Mouse (Mus musculus) cerebellum, adult 9-10 months (tissue): Measurements from ENCODE around the gene Rfwd3.
"Not testable (repeated sequence)": the region's sequence is repeated elsewhere in the genome, so short reads cannot be mapped to it uniquely, and the experiment has no call there.

Experiments
- DNase-seq: peaks from one replicate; pipeline ENCODE4 v3.0.0; 2022

Gene Rfwd3

GRCm38 (mm10) chr8:111299821-111300568, at the start of gene Rfwd3:
Gene Rfwd3, minus strand, starts transcription at chr8:111300222.
- peak; percentile 97 for DNase-seq

DNA sequence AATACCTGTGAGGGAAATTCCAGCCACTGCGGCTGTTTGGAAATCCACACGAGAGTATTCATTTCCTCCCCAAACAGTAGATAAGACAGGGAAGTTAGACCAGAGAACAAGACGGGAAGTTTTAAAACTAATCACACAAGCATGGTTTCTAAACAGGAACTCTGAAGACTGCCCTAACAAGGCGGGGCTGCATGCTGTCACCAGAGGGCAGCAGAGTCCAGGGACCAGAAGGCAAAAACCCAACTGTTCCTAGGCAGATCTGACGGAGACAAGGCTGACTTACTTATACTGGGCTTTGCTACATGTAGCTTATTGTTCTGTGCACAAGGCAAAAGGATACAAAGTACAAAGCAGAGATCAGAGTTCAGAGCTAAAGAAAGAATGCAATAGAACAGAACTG, 43.2 kb upstream of the Rfwd3 start:
- DNase-seq, result peak; percentile 82

- no peak for DNase-seq
Measured at GRCm38 (mm10) chr8:111340186-111340585, 40.2 kb upstream of the Rfwd3 start.

DNA sequence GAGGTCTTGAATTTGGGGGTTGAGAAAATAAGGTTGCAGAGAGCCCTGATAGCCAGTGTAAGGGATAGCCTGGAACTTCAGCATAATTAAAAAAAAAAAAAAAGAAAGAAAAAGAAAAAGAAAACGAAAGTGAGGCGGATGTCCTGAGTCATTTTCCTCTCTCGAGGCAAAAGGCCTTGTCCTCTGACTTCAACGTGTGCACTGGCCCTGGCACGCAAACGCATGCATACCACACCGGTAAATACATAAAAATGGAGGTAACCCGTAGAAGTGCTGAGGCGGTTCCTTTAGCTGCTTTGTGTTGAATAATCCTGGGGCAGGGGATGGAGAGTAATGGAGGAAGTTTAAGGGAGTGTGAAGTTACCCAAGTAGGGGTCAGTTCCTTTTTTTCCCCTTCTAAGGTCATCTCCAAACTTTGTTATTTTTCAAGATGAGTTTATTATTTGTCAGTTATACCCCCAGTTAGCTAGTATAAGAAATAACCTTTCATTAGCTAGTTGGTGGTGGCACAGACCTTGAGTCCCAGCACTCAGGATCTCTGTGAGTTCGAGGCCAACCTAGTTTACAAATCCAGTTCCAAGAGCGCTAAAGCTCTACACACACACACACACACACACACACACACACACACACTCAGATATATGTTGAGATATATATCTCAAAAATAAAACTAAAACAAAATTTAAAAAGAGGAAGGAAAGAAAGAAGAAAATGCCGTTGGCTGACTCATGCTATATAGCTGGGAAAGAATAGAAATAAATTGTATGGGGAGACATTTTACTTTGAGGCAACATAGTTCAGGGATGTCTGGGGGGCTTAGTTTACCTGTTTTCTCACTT, 38.6 kb upstream of the Rfwd3 start:
- DNase-seq, result no peak

DNA sequence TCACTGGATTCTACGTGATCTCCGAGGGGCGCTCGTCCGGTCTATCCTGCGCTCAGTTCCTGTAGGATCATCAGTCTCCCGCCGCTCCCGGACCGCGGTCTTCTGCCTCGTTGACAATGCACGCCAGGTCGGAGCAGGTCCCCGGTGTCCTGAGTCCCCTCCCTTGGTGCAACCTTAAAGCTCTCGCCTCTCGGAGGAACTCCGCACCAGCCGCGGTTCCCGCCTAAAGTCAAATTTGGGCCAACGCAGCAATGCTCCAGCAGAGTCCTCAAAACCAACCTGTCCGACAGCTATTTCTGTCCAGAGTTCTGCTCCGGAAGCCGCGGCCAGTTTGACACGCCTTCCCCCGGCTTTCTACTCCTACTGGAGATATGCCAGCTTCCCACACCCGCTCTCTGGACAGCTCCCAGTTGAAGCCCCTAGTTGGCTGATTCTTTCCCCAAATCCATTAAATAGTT, 37.9 kb upstream of the Rfwd3 start, which contains the start of gene Mlkl:
TSS of gene Mlkl (minus strand) at position 288 of the 458 bp plus-strand sequence.
- no peak for DNase-seq

DNA sequence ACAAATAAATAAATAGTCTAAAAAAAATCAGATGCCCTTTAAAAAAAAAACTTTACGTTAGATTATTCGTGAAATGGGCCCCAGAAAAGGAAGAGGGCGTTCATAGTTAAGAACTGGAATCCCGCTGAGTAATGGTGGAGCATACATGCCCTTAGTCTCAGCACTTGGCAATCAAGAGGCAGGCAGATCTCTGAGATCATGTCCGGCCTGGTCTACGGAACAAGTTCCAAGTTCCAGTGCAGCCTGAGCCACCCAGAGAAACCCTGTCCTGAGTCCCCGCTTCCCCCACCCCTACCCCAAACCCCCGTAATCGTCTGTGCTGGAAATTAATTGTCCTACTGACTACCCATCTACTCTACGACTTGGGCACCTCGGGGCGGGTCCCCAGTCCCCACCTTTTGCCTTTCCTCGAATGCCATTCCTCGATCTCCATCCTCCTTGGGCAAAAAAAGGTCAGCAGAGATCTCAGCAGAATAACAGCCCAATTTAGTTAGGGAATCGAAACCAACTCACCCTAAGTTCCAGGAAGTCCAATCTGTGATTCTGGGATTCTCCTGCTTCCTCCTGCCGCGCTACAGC, 37.4 kb upstream of the Rfwd3 start:
- no peak for DNase-seq

DNA sequence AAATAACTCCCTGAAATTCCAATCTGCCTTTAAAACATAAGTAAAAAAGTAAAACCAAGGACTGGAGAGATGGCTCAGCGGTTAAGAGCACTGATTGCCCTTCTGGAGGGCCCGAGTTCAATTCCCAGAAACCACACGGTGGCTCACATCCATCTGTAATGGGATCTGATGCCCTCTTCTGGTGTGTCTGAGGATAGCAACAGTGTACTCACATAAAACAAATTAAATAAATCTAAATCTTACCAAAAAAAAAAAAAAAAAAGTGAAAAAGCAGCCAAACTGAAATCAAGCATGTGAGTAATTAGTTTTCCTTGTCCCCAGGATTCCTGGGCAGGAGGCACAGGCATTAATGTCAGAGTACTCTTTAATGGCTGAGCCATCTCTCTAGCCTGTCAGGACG, 36.7 kb upstream of the Rfwd3 start:
- no peak for DNase-seq

DNA sequence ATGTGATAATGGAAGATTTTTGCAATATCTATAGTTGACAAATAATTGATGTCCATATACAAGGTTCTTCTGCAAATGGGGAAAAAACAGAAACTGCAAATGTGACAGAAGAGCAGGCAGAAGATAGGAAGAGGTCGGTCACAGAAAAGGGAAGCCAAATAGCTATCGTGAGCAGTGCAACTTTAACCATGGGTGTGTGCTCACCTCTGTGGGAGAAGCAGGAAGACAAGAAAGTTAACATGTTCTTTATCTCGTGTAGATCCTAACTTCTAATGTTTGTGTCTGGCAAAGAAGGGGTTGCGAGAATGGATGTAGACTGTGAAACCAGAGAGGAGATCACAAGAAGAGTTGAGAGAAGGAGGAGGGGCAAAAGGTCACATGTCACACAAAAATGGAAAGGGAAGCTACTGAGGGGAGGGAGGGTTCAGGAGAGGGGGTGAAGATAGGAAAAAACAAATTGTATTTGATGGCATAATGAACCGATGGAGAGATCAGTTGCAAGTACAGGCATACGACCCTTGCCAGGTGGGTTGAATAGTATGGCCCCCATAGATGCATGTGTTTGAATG, 25.3 kb upstream of the Rfwd3 start:
- no peak for DNase-seq

DNA sequence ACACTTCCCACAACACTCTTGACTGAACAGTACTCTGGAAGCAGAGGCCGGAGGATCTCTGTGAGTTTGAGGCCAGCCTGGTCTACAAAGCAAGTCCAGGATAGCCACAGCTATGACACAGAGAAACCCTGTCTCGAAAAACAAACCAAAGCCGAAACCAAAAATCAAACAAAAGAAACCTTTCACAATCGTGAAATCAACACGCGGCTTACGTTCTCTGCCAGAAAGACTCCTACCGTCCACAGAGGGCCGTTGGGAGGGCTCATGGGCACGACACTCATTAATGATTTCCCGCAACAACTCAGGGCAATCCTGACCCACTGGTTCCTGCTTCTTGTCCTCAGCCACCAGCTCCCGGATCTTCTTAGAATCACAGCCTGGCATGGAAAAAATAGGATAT, 14.7 kb upstream of the Rfwd3 start:
- DNase-seq, result no peak

DNA sequence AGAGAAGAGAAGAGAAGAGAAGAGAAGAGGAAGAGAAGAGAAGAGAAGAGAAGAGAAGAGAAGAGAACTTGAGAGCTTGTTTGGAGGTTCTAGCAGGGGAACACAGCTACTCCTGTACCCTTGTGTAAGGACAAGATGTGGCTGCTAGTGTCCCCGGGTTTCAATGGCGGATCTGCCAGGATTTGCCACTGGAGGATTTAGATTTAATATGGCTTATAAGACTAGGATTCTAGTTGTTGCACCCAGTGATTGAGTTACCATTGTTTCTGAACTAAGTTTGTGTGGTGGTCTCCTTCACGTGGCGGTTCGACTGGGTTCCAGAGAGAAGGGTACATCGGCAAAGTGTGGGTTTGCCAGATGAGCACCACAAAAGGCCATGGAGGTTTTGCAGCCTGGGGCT, 13.9 kb upstream of the Rfwd3 start:
- DNase-seq, result not testable (repeated sequence)

- DNase-seq, result no peak
Measured at GRCm38 (mm10) chr8:111312758-111313162, 12.7 kb upstream of the Rfwd3 start.

DNA sequence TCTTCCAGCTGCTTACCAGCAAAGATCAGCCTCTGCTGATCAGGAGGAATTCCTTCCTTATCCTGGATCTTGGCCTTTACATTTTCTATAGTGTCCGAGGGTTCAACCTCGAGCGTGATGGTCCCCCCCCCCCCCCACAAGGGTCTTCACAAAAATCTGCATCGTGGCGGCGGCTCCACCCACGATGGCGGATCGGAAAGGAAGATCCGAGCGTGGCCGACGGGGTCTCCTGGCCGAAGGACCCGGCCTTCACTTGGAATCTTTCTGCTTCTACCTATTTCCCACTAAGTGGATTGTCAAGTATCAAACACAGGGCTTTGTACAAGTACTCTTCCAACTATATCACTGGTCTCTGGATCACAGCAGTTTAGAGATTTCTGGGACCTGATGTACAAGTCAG, 10.0 kb upstream of the Rfwd3 start:
- not testable (repeated sequence) for DNase-seq

DNA sequence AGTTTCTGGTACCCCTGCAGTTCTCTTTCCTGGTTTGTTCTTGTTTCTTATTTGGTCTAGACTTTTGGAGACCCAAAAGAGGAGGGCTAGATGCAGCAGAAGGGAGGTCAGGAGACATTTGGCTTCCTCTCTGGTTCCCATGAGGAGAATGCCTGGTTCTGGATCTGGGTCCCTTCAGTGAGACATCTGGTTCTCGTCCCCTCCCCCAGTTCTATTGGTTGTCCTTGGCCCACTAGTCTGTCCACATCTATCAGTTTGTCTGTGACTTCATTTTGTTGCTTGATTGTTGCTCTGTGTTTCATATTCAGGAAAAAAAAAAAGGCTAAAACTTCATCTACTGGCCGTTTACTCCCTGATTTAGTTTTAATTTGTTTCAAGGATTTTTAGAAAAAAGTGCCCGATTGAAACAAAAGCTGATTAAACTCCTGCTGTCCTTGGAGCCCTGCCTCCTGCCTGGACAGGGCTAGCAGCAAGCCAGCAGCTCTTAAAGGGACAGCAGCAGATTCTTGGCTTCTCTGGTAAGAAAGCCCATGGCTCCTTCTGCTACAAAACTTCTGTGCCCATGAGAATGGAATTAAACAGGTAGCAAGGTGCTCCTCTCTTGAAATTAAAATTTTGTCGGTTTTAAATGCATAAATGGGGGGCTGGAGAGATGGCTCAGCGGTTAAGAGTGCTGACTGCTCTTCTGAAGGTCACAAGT, 5.2 kb upstream of the Rfwd3 start:
- DNase-seq, result no peak

- no peak for DNase-seq
Measured at GRCm38 (mm10) chr8:111304359-111304758, 4.3 kb upstream of the Rfwd3 start.

- not testable (repeated sequence) for DNase-seq
Measured at GRCm38 (mm10) chr8:111303076-111303803, 3.2 kb upstream of the Rfwd3 start.

- peak; percentile 48 for DNase-seq
Measured at GRCm38 (mm10) chr8:111300597-111301546, 850 bp upstream of the Rfwd3 start.

DNA sequence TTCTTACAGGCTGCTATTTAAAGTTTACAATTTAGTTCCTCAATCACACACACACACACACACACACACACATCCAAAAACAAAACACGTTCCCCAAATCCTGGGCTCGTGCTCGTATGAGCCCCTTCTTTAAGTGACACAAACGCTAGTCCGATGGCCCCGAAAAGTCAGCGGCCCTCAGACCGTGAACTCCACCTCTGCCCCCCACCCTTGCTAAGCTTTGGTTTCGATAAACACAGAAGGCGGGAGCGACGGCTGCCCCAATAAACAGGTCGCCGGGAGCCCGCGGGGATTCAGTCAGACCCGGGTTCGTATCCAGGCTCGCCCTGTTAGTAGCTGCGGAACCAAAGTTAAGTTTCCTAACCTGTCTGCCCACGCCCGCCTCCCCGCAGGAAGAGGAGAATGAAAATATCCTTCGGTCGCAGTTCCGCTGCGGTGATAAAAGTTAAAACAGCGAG, 630 bp downstream of the Rfwd3 start:
- peak; percentile 62 for DNase-seq

DNA sequence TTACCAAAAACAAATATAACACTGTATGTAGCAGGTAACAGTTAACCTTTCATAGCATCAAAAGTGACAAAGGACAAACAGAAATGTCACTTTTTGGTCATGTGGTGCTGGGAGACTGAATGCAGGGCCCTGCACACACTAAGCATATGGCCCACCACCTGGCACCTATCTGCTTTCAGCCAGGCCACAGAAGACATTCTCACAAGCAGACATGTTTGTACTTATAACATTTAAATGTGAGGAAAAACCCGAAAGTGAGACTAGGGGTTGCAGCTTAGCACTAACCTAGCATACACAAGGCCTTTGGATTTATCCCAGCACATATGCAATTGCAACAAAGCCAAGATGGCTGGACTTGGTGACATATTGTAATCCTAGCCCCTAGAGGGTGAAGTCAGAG, 2.0 kb downstream of the Rfwd3 start:
- peak; percentile 40 for DNase-seq

DNA sequence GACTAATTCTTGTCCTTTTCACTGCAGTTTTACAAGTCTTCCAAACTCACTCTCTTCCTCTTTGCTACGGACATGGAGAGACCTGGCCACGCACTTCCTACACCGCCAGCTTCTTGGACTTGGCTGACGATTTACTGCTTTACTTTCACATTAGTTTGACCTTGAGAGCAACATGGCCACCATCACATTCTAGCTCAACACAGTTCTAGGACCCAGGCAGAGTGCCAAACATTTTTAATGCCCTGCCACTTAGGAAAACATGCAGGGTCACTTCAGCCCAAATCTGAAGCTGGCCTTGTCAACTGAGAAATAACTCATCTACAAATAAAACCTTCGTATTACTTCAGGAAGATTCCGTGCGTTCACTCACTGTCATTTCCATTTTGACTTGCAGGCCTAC, 8.3 kb downstream of the Rfwd3 start:
- DNase-seq, result no peak

- DNase-seq, result no peak
Measured at GRCm38 (mm10) chr8:111290586-111290985, 9.4 kb downstream of the Rfwd3 start.

- DNase-seq, result no peak
Measured at GRCm38 (mm10) chr8:111285603-111286002, 14.4 kb downstream of the Rfwd3 start.
